Mouse (Mus musculus): ENCODE results near the gene Tmem236. TPM values are rescaled to one million over a fixed set of nuclear protein-coding genes. Genes with fewer than 3 reads are reported as not detected.

Tmem236 gene
- not detected in 2 replicates for polyA plus RNA-seq (2016; fragmentation: Nextera tagmentation; extraction: Ambion mirVana)

- H3K27ac ChIP-seq: no peak within 1 kb of the TSS
- H3K27me3 ChIP-seq (ENCODE audit: low read depth, poor library complexity, severe bottlenecking): no peaks in the 10 kb centered on the region
- no peaks in the 10 kb centered on the region for H3K36me3 ChIP-seq
- WGBS: 76% methylated on average over 3 of the region's 3 CpGs
- no peaks in the 10 kb centered on the region for H3K9me3 ChIP-seq (replicated peaks)
- no peak for DNase-seq (ENCODE audit: low spot score)
- no peak within 1 kb of the TSS for H3K4me3 ChIP-seq
- no peaks in the 10 kb centered on the region for H3K4me1 ChIP-seq
Measured at GRCm38 (mm10) chr2:14174334-14174733, at the start of gene Tmem236. Gene Tmem236 (plus strand): TSS chr2:14174523.

- 90% methylated on average over 6 of the region's 6 CpGs for WGBS
- H3K4me1 ChIP-seq: peaks cover 11% of the 10 kb centered on the region
- no peaks in the 10 kb centered on the region for H3K9me3 ChIP-seq (replicated peaks)
- H3K27ac ChIP-seq: no peak overlapping the region
- no peaks in the 10 kb centered on the region for H3K27me3 ChIP-seq (ENCODE audit: low read depth, poor library complexity, severe bottlenecking)
- peaks cover 30% of the 10 kb centered on the region for H3K36me3 ChIP-seq
- no peak for DNase-seq (ENCODE audit: low spot score)
- no peak overlapping the region for H3K4me3 ChIP-seq
Measured at GRCm38 (mm10) chr2:14126387-14126786, 47.9 kb upstream of the Tmem236 start.

- H3K4me1 ChIP-seq: peaks cover 11% of the 10 kb centered on the region
- no peaks in the 10 kb centered on the region for H3K9me3 ChIP-seq (replicated peaks)
- no peak overlapping the region for H3K27ac ChIP-seq
- WGBS: 70% methylated on average over 3 of the region's 3 CpGs
- no peak overlapping the region for H3K4me3 ChIP-seq
- no peak for DNase-seq (ENCODE audit: low spot score)
- H3K36me3 ChIP-seq: peaks cover 41% of the 10 kb centered on the region
- H3K27me3 ChIP-seq (ENCODE audit: low read depth, poor library complexity, severe bottlenecking): no peaks in the 10 kb centered on the region
Measured at GRCm38 (mm10) chr2:14127629-14128028, 46.7 kb upstream of the Tmem236 start.

- Histone ChIP-seq H3K4me3 (no peak overlapping the region), H3K4me1 (peaks cover 11% of the 10 kb centered on the region), H3K9me3 (replicated peaks) (no peaks in the 10 kb centered on the region), H3K27me3 (ENCODE audit: low read depth, poor library complexity, severe bottlenecking) (no peaks in the 10 kb centered on the region), H3K27ac (0 out of 2 replicates have a peak overlapping the region, but pooled peaks have one; percentile 42), H3K36me3 (peaks cover 53% of the 10 kb centered on the region)
- WGBS: 66% methylated on average over 12 of the region's 12 CpGs
- no peak for DNase-seq (ENCODE audit: low spot score)
Measured at GRCm38 (mm10) chr2:14130641-14131339, 43.5 kb upstream of the Tmem236 start.

- Histone ChIP-seq H3K4me1 (peaks cover 11% of the 10 kb centered on the region), H3K27ac (no peak overlapping the region), H3K9me3 (replicated peaks) (no peaks in the 10 kb centered on the region), H3K27me3 (ENCODE audit: low read depth, poor library complexity, severe bottlenecking) (no peaks in the 10 kb centered on the region), H3K36me3 (peaks cover 61% of the 10 kb centered on the region), H3K4me3 (no peak overlapping the region)
- WGBS: 93% methylated on average over 4 of the region's 4 CpGs
- no peak for DNase-seq (ENCODE audit: low spot score)
Measured at GRCm38 (mm10) chr2:14132468-14133326, 41.6 kb upstream of the Tmem236 start.

GRCm38 (mm10) chr2:14136906-14137305, 37.4 kb upstream of the Tmem236 start:
- DNase-seq (ENCODE audit: low spot score): no peak
- no peak overlapping the region for H3K4me3 ChIP-seq
- no peaks in the 10 kb centered on the region for H3K4me1 ChIP-seq
- no peak overlapping the region for H3K27ac ChIP-seq
- 83% methylated on average over 3 of the region's 3 CpGs for WGBS
- H3K9me3 ChIP-seq (replicated peaks): no peaks in the 10 kb centered on the region
- no peaks in the 10 kb centered on the region for H3K27me3 ChIP-seq (ENCODE audit: low read depth, poor library complexity, severe bottlenecking)
- H3K36me3 ChIP-seq: peaks cover 74% of the 10 kb centered on the region

- Histone ChIP-seq H3K27me3 (ENCODE audit: low read depth, poor library complexity, severe bottlenecking) (no peaks in the 10 kb centered on the region), H3K4me1 (no peaks in the 10 kb centered on the region), H3K9me3 (replicated peaks) (no peaks in the 10 kb centered on the region), H3K36me3 (peaks cover 79% of the 10 kb centered on the region), H3K4me3 (no peak overlapping the region), H3K27ac (no peak overlapping the region)
- DNase-seq (ENCODE audit: low spot score): no peak
- WGBS: 87% methylated on average over 6 of the region's 6 CpGs
Measured at GRCm38 (mm10) chr2:14139590-14139989, 34.7 kb upstream of the Tmem236 start.

GRCm38 (mm10) chr2:14140044-14140443, 34.3 kb upstream of the Tmem236 start:
- DNase-seq (ENCODE audit: low spot score): no peak
- no peak overlapping the region for H3K27ac ChIP-seq
- peaks cover 83% of the 10 kb centered on the region for H3K36me3 ChIP-seq
- no peaks in the 10 kb centered on the region for H3K9me3 ChIP-seq (replicated peaks)
- H3K4me3 ChIP-seq: no peak overlapping the region
- WGBS: 75% methylated on average over 2 of the region's 2 CpGs
- no peaks in the 10 kb centered on the region for H3K4me1 ChIP-seq
- H3K27me3 ChIP-seq (ENCODE audit: low read depth, poor library complexity, severe bottlenecking): no peaks in the 10 kb centered on the region

GRCm38 (mm10) chr2:14145311-14145710, 29.0 kb upstream of the Tmem236 start:
- 74% methylated on average over 3 of the region's 3 CpGs for WGBS
- Histone ChIP-seq H3K36me3 (peaks cover 70% of the 10 kb centered on the region), H3K4me1 (no peaks in the 10 kb centered on the region), H3K27ac (no peak overlapping the region), H3K9me3 (replicated peaks) (no peaks in the 10 kb centered on the region), H3K4me3 (no peak overlapping the region), H3K27me3 (ENCODE audit: low read depth, poor library complexity, severe bottlenecking) (no peaks in the 10 kb centered on the region)
- no peak for DNase-seq (ENCODE audit: low spot score)

- WGBS: 95% methylated on average over 2 of the region's 2 CpGs
- no peak overlapping the region for H3K4me3 ChIP-seq
- H3K27me3 ChIP-seq (ENCODE audit: low read depth, poor library complexity, severe bottlenecking): no peaks in the 10 kb centered on the region
- H3K27ac ChIP-seq: no peak overlapping the region
- H3K9me3 ChIP-seq (replicated peaks): no peaks in the 10 kb centered on the region
- H3K4me1 ChIP-seq: no peaks in the 10 kb centered on the region
- H3K36me3 ChIP-seq: peaks cover 61% of the 10 kb centered on the region
- no peak for DNase-seq (ENCODE audit: low spot score)
Measured at GRCm38 (mm10) chr2:14146913-14147312, 27.4 kb upstream of the Tmem236 start.

- H3K27me3 ChIP-seq (ENCODE audit: low read depth, poor library complexity, severe bottlenecking): no peaks in the 10 kb centered on the region
- H3K9me3 ChIP-seq (replicated peaks): no peaks in the 10 kb centered on the region
- H3K4me3 ChIP-seq: no peak overlapping the region
- no peak for DNase-seq (ENCODE audit: low spot score)
- no peaks in the 10 kb centered on the region for H3K4me1 ChIP-seq
- WGBS: 81% methylated on average over 2 of the region's 2 CpGs
- H3K27ac ChIP-seq: no peak overlapping the region
- peaks cover 31% of the 10 kb centered on the region for H3K36me3 ChIP-seq
Measured at GRCm38 (mm10) chr2:14150829-14151228, 23.5 kb upstream of the Tmem236 start.

- no peaks in the 10 kb centered on the region for H3K27me3 ChIP-seq (ENCODE audit: low read depth, poor library complexity, severe bottlenecking)
- no peaks in the 10 kb centered on the region for H3K9me3 ChIP-seq (replicated peaks)
- no peak overlapping the region for H3K27ac ChIP-seq
- WGBS: 93% methylated on average over 6 of the region's 6 CpGs
- no peaks in the 10 kb centered on the region for H3K4me1 ChIP-seq
- DNase-seq (ENCODE audit: low spot score): no peak
- H3K36me3 ChIP-seq: peaks cover 21% of the 10 kb centered on the region
- H3K4me3 ChIP-seq: no peak overlapping the region
Measured at GRCm38 (mm10) chr2:14151854-14152253, 22.5 kb upstream of the Tmem236 start.

- H3K36me3 ChIP-seq: no peaks in the 10 kb centered on the region
- no peaks in the 10 kb centered on the region for H3K27me3 ChIP-seq (ENCODE audit: low read depth, poor library complexity, severe bottlenecking)
- 88% methylated on average over 3 of the region's 3 CpGs for WGBS
- DNase-seq (ENCODE audit: low spot score): no peak
- no peaks in the 10 kb centered on the region for H3K4me1 ChIP-seq
- H3K9me3 ChIP-seq (replicated peaks): no peaks in the 10 kb centered on the region
- H3K27ac ChIP-seq: no peak overlapping the region
- H3K4me3 ChIP-seq: no peak overlapping the region
Measured at GRCm38 (mm10) chr2:14159047-14159446, 15.3 kb upstream of the Tmem236 start.

All from limb, embryonic 10.5 days (tissue).